Mouse (Mus musculus) spleen, postnatal 14 days (tissue): ENCODE results near the gene Plin2.
"Not testable (repeated sequence)": the region's sequence is repeated elsewhere in the genome, so short reads cannot be mapped to it uniquely, and the experiment has no call there.

Experiments used
- DNase-seq, 2 experiments: peaks; one replicate each; pipeline ENCODE4 v3.0.0; 2021 to 2022; ENCODE audit warnings: low spot score in 2 of 2

Gene Plin2

DNA sequence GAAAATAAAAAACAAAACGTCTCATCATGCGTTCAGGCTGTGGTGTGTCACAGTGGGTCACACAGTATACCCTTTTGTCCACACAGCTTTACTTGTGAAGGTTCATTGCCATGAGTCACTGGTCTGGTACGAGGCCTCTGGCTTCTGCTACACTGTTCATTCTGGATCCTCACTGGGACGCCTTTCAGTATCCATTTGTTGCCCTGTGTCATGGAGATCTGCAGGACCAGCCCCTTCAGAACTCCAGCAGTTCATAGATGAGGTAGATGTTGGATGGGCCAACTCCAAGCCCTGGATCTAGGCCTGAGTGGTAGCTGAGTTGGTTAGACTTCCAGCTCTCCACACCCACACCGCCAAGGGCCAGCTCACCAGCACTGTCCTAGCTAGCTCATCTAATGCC, 13.9 kb upstream of the Plin2 start:
- no peak for DNase-seq

DNA sequence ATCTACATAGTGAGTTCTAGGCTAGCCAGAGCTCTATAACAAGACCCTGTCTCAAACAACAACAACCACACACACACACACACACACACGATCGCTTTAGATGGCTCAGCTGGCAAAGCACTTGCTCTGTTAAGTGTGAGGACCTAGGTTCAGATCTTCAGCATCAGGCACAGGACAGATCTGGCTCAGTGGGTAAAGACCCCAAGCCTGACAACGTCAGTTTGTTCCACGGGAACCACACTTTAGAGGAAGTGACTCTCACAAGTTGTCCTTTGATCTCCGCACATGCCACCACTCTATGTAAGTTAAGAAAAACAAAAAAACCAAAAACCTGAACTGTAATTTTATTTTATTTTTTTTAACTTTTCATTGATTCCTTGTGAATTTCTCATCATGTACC, 13.4 kb upstream of the Plin2 start:
- no peak for DNase-seq

DNA sequence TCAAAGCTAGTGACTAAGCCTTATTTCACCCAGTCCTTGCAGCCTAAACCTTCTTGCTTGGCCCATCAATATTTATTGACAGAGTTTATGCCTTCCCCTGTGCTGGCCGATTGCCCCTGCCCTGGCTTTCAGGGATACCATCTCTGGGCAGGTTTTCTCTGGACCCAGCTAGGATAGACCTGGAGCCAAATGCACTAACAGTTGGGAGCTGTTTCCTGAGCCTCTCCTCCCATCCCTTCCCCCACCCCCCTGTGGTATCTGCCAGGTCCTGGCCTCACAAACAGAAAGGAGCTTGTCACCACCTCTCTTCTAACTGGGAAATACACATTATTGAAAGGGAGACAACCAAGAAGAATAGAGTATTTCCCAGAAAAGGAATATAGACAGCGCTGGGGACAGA, 12.0 kb upstream of the Plin2 start:
- DNase-seq, result no peak

DNA sequence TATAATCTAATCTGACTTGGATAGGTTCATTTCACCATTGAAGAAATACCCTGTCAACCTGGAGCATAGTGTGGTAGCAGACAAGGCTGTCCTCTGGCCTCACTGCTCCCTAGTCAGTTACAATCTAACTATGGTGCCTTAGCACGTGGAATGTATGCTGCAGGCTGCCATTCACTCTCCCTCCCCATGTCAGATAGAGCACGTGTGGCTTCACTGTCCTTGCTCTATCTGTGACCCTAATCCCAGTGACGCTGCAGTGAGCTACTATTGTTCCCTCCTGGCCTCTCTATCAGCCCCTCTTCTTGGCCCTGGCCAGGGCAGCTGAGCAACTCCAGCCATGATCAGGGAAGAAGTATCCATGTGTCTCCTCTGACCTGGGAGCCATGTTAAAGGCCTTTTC, 11.6 kb upstream of the Plin2 start:
- DNase-seq, result no peak

DNA sequence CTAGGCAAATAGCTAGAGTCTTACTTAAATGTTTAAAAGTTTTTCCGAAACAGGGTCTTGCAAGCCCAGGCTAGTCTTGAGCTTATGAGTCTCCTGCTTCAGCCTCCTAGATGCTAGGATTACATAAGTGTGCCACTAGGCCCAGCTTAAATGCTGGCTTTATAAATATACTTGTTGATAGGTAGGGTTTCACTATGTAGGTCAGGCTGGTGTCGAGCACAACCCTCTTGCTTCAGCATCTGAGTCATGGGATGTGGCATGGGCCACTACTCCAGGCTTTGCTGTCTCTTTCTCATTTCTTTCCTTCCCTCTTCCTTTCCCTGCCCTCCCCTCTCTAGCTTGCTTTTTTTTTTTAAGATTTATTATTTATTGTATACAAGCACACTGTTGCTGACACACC, 9.8 kb upstream of the Plin2 start:
- no peak for DNase-seq

DNA sequence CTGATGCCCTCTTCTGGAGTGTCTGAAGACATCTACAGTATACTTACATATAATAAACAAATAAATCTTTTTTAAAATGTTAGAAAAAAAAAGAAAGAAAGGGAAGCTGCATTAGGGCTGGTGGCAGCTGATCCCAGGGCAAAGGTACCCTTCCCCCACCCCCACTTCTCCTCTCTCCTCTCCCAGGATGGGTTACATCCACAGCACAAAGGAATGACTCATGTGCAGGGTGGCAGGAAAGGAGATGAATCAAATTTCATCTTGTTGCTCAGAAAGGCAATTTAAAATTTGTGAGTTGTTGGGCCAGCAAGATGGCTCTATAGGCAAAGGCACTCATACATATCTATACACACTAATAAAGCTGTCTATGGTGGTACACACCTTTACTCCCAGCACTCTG, 6.9 kb upstream of the Plin2 start:
- DNase-seq, result no peak

DNA sequence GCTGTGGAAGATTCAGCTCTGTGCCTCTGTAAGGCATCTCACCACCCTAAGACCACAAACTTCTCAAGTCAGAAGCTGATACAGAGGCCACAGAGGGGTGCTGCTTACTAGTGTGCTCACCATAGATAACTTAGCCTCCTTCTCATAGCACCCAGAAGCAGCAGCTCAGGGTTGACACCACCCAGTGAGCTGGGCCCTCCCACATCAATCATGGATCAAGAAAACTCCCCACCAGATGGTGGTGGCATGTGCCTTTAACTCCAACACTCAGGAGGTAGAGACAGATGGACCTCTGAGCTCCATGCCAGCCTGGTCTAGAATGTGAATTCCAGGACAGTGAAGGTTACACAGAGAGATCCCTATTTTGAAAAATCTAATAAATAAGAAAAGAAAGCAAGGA, 4.9 kb upstream of the Plin2 start:
- DNase-seq, result not testable (repeated sequence)

DNA sequence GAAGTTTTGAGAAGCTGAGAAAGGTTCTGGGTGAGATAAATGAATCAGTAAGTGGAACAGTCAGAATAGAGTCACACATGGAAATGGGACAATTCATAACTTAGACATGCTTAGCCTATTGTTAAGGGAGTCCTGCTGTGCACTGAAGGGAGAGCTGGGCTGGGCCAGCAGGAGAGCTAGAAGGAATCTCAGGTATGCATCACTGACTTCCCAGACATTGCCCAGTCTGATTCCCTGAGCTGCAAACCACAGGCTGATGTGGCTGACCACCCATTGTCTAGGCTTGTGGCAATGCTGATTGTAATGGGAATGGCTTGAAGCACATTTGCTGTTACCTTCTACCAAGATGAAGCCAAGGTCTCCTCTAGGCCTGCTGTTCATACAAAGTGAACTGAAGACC, 4.3 kb upstream of the Plin2 start:
- not testable (repeated sequence) for DNase-seq

DNA sequence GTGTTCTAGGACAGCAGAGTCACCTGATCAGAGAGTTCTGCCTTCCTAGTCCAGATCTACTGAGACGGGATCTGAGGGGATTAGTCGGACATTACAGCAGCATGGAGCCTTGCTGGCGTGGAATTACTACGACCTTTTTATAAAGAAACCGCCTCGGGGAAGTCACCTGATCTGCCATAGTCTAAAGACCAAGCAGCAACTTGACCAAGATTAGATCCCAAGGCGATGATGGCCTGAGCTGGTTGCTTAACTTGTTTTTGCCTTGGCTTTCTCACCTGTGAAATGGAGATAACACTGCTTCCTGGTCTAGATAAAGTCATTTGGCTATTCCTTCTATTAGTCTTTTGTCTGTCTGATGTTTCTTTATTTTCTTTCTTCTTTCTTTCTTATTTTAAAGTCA, 2.6 kb upstream of the Plin2 start:
- no peak for DNase-seq

DNA sequence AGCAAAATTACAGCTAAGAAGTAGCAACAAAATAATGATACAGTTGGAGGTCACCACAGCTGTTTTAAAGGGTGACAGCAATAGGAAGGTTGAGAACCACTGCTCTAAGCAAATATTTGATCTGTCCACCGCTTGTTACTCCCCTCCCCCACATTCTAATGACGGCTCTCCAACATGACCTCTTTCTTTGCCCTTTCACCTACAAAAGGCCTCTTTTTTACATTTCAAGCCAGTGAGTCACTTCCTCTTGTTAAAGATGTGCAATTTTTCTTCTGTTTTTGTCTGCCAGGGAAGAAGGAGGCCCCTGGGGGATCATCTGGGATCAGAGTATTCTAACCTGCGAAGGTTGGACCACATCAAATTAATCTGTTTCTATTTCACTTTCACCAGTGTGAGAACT, 1.9 kb upstream of the Plin2 start:
- DNase-seq, result no peak

DNA sequence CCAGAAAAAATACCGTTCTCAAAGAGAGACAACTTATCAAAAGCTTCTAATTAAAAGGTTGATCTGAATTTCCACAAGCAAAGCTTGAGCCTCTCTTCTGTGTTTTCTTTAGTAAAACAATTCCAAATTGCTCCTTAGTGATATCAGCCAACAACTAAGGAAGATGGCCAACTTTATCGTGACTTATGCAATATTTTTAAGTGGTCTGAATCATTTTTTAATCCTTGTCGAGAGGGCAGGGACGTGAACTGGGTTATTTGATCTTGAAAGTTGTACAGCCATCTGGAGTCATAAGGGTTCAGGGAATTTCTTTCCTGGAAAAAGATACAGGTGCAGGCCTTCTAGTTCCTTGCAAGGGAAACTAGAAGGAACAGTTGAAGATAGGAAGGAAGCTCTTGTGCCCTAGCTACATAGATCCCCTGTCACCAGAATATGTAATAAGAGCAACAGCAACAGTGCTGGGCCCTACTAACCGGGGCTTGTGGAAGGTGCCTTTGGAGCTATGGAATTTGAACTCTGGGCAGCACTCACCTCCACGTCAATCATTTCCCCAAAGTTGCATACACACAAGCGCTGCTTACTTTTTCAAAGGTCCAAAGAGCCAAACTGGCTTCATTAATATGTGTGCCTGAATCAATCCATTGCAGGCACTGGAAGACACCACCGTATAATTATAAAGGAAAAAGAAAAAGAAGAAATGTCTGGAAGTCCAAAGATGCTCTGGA, 884 bp upstream of the Plin2 start:
- DNase-seq, result no peak

DNA sequence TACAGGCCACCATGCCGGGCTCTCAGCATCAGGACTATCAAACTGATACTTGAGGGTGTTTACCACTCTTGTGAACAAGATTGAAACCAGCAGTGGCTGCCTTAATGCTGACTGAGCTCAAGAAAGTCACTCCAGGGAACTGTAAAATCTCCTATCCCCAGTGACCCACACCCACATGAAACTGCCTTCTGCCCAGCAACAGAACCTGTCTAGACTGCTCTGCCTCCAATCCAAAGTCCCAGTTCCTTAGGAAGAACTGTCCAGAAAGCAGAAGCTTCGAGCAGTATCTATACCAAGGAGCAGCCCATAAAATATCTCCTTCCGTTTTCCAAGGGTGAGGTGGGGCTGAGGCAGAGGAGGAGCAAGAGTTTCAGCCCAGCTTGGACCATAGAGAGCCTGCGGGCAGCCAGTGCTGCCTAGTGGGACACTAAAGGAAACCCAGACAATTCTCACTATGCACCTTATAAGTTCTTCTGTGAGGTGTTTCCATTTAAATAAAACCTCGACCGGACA, 563 bp downstream of the Plin2 start:
- not testable (repeated sequence) for DNase-seq

DNA sequence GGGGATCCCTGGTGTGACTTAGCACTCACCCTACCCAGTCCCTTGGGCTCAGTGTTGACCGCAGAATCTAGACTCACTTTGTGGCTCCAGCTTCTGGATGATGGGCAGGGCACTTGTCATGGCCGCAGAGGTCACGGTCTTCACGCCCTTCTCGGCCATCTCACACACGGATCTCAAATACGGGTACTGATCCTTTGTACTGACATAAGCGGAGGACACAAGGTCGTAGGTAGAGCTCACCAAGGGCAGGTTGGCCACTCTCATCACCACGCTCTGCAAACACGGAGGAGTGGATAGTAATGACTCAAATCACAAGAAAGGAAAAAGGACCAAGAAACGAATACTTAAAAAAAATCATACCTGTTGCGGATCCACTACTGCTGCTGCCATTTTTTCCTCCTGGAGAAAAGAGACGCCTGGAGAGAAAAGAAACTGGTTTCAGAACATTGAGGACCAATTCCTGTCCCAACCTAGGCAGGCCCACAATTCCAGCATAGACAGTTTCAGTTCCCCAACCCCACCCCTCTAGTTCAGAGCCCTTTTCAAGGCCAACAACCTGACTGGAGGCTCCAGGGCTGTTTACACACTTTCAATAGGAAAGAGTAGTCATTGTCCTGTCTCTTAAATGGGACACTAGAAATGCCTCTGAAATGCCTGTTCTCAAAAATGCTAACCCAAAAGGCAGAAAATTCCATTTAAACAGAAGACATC, 1.4 kb downstream of the Plin2 start:
- DNase-seq, result no peak

DNA sequence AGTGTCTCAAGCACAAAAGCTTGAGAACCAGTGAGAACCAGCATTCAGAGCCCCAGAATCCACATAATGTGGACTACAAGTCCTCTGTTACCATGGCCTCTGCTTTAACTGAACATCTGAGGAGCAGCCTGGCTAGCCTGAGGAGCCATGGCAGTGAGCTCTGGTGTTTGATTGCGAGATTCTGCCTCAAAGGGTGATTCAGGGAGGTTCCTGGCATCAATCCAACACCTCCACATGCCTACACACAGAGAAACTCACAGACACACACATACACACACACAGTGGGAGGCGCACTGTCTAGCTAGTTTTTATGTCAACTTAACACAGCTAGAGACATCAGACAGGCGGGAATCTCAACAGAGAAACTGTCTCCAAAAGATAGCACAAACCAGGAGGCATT, 4.3 kb downstream of the Plin2 start:
- DNase-seq, result no peak

DNA sequence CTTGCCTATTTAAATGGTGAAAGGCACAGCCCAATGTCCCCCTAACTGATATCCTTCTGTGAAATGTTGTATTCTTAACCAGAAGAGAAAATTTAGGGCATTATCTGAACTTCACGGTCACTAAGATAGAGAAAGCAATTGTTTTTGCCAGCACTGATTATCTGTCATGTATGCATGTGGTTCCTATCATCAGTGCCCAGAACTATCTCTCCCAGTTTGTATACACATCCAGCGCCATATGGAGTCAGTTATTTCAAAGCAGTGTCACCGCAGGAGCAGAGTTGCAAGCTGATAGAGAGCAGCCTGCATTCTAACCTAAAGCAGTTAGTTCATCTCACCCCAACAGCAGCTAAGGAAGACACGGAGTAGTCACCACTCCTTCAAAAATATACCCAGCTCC, 5.9 kb downstream of the Plin2 start:
- DNase-seq, result no peak

DNA sequence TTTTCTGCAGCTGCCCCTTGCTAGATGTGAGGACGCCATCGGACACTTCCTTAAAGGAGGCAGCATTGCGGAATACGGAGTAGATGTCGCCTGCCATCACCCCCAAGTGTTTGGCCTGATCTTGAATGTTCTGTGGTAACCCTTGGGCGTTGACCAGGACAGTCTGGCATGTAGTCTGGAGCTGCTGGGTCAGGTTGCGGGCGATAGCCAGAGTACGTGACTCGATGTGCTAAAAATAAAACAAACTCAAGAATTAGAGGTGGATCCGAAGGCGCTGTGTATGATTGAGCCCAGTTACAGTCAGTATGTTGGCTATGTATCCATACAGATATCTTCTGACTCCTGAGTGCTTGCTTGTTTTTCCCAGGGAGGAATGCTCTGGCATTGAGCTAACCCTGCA, 12.7 kb downstream of the Plin2 start:
- no peak for DNase-seq

DNA sequence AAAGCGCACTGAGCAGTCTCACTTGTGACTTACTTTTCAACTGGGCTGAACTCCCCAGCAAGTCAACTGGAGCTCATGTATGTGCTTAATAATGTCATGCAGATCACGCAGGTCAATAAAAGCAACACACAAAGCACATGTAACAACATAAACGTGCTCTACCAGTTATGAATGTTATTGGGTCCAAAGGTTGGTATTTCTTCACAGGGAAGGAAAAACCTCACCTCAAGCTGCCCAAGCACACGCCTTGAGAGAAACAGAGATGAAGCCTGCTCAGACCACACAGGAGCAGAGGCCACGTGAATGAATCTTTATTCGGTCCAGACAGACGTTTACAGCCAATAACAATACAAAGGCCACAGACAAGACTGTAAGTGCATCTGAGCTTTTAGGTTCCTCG, 13.4 kb downstream of the Plin2 start:
- DNase-seq, result not testable (repeated sequence)

DNA sequence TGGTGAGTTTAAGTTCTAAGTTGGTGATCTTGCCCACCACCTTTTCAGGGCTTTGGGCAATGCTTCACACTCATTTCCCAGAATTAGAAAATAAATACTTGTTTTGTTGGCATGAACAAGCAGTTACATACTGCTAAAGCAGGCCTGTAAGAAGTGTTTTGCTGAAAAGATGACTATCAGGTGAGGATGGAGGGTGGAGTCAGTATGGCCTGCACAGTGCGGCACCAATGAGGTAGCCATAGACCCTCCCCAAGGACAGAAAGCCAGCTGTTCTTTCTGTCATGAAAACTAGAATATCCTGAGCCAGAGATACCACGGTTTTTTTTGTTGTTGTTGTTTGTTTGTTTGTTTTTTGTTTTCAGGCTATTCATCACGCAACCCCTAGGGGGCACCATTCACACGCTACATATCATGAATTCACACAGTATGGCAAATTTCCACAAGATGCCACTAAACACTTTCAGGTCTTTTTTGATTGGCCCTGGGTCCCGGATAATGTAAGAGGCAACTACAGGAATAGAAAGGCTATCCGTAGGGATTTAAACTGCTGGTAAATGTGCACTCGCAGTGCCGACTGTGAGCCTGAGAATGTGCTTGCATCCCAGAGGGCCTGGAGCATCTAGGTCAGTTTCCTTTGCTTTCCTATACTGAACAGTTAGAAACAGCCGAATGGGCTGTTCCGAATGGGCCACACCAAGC, 18.0 kb downstream of the Plin2 start:
- DNase-seq, result no peak

DNA sequence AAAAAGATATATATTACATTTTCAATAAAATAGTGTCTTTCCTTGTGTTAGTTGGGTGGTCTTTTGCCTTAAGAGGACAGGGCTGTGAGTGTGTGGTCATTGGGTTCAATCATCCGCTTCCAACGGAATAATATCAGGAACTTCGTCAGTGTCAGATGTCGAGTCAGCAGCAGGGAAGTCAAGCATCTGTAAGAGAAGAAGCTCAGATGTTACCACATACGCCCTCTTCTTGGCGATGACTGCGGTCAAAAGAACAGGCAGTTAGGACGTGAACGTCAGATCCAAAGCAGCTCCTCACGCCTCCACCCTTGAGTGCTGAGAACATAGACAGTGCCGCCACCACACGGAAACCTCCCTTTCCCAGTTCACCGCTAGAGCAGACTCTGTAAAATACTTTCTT, 21.5 kb downstream of the Plin2 start:
- not testable (repeated sequence) for DNase-seq

DNA sequence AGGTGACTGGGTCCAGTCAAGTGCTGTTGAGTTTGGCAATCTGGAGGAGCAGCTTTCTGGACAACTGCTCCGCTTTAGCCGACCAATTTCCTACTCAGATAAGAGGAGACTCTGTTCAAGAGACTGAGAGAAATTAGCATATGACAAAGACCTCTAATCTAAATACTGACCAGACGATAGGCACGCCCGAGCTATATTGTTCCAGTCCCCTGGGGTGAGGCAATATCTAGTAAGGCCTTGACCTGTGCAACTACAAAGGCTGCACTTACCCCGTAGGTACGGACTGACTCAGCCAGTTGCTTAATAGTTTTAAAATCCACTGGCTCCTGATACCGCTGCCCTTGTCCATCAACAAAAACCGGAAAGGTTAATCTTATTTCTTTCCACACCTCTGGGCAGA, 32.3 kb downstream of the Plin2 start:
- not testable (repeated sequence) for DNase-seq

DNA sequence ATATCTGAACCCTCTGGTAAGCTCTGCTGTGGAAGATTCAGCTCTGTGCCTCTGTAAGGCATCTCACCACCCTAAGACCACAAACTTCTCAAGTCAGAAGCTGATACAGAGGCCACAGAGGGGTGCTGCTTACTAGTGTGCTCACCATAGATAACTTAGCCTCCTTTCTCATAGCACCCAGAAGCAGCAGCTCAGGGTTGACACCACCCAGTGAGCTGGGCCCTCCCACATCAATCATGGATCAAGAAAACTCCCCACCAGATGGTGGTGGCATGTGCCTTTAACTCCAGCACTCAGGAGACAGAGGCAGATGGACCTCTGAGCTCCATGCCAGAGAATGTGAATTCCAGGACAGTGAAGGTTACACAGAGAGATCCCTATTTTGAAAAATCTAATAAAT, 35.0 kb downstream of the Plin2 start:
- not testable (repeated sequence) for DNase-seq

DNA sequence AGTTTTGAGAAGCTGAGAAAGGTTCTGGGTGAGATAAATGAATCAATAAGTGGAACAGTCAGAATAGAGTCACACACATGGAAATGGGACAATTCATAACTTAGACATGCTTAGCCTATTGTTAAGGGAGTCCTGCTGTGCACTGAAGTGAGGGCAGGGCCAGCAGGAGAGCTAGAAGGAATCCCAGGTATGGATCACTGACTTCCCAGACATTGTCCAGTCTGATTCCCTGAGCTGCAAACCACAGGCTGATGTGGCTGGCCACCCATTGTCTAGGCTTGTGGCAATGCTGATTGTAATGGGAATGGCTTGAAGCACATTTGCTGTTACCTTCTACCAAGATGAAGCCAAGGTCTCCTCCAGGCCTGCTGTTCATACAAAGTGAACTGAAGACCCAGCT, 35.5 kb downstream of the Plin2 start:
- DNase-seq, result not testable (repeated sequence)

DNA sequence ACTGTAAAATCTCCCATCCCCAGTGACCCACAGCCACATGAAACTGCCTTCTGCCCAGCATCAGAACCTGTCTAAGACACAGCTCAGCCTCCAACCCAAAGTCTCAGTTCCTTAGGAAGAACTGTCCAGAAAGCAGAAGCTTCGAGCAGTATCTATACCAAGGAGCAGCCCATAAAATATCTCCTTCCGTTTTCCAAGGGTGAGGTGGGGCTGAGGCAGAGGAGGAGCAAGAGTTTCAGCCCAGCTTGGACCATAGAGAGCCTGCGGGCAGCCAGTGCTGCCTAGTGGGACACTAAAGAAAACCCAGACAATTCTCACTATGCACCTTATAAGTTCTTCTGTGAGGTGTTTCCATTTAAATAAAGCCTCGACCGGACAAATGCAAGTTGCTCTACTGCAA, 37.3 kb downstream of the Plin2 start:
- DNase-seq, result not testable (repeated sequence)
